In genomic region chr7:111771251-111771801, GRCm38 (mm10) we compare ENCODE assay signal across 20 mouse cellular contexts. TPM values are rescaled to one million over a fixed set of nuclear protein-coding genes. Genes with fewer than 3 reads are reported as not detected.
DNase-seq lines count a peak whose midpoint lies in the region; ATAC-seq and TF ChIP-seq lines count a peak whose summit lies in the region.
"Had no signal": no experiment of that assay in that cellular context is flagged by ENCODE, and none has a peak within 500 bp of the region (broad histone marks: within the 10 kb centered on the region; RNA-seq: fewer than 3 reads in every experiment).

No protein-coding gene starts in this region.

- no peak overlapping the region for H3K9ac ChIP-seq in embryonic facial prominence, embryonic 14.5 days (ENCODE audit: low read depth, low read length)
- H3K9ac ChIP-seq: forebrain, embryonic 12.5 days; limb, embryonic 12.5 days; liver, embryonic 14.5 days; midbrain, embryonic 15.5 days; neural tube, embryonic 15.5 days had no signal

- ATAC-seq in Patski = peak; percentile 92
- ATAC-seq in embryonic facial prominence, embryonic 14.5 days (ENCODE audit: low read depth) = peak; percentile 88
- ATAC-seq: midbrain, embryonic 15.5 days had no signal

- H3K27me3 ChIP-seq in Patski = no peaks in the 10 kb centered on the region
- no peaks in the 10 kb centered on the region for H3K27me3 ChIP-seq in embryonic facial prominence, embryonic 14.5 days (replicated peaks; ENCODE audit: control insufficient read depth, insufficient read depth, low read length)
- H3K27me3 ChIP-seq: forebrain, embryonic 12.5 days; midbrain, embryonic 15.5 days; neural tube, embryonic 15.5 days had no signal

- POLR2A ChIA-PET in Patski (lab: Charles Lee) = interaction anchor here (0.6 kb wide), 1 partner anchor 549 kb away, joined by 3 read pairs; no protein-coding TSS in a partner anchor

- 76% methylated on average over 8 of the region's 8 CpGs for WGBS in embryonic facial prominence, embryonic 14.5 days

- H3K4me3 ChIP-seq in embryonic facial prominence, embryonic 14.5 days (ENCODE audit: low read depth, low read length) = no peak overlapping the region
- H3K4me3 ChIP-seq: forebrain, embryonic 12.5 days; hindbrain, embryonic 10.5 days; limb, embryonic 12.5 days; megakaryocyte, embryonic 14.5 days; midbrain, embryonic 15.5 days; neural tube, embryonic 15.5 days had no signal

- no peak overlapping the region for H3K4me2 ChIP-seq in embryonic facial prominence, embryonic 14.5 days (ENCODE audit: low read depth, low read length)
- H3K4me2 ChIP-seq: forebrain, embryonic 12.5 days; limb, embryonic 12.5 days; midbrain, embryonic 15.5 days; neural tube, embryonic 15.5 days had no signal

- H3K4me1 ChIP-seq in embryonic facial prominence, embryonic 14.5 days (ENCODE audit: control insufficient read depth, insufficient read depth, low read length) = 0 out of 2 replicates have a peak, but pooled peaks cover 3% of the 10 kb centered on the region
- H3K4me1 ChIP-seq: forebrain, embryonic 12.5 days; megakaryocyte, embryonic 14.5 days; midbrain, embryonic 15.5 days had no signal

- in situ Hi-C loops in Patski (cut with MboI; ENCODE audit: low pct_unique_long_range_greater_than_20kb) = no loop called here

- peak; percentile 77 for DNase-seq in Patski (ENCODE audit: low read depth, low spot score)
- peak; percentile 68 for DNase-seq in embryonic facial prominence, embryonic 14.5 days (ENCODE audit: low spot score)
- peak; percentile 79 to 88 for DNase-seq in kidney, adult 8-10 months
- DNase-seq in kidney, postnatal 14 days = peak; percentile 80
- DNase-seq in heart, postnatal 36 days = no peak
- no peak for DNase-seq in cerebellum, adult 11-12 months
- no peak for DNase-seq in right cerebral cortex, postnatal 25 days
- DNase-seq: adrenal gland, adult 8-10 months; cerebellum, adult 9-11 months; gastrocnemius, postnatal 14 days; lung, postnatal 14 days; right cerebral cortex, postnatal 14 days; thymus, postnatal 25 days had no signal

- no peak for TF ChIP-seq CTCF in Patski (IDR thresholded peaks at IDR 0.05)

- H3K36me3 ChIP-seq in embryonic facial prominence, embryonic 14.5 days (ENCODE audit: control insufficient read depth, insufficient read depth, low read length) = no peaks in the 10 kb centered on the region
- H3K36me3 ChIP-seq: forebrain, embryonic 12.5 days; hindbrain, embryonic 10.5 days; limb, embryonic 12.5 days; midbrain, embryonic 15.5 days; neural tube, embryonic 15.5 days had no signal

- intact Hi-C loops in heart, postnatal 36 days (cut with DNase I) = loop anchor here (2.0 kb wide), 1 partner anchor 17 kb away; no protein-coding TSS in a partner anchor

- no peaks in the 10 kb centered on the region for H3K9me3 ChIP-seq in embryonic facial prominence, embryonic 14.5 days (ENCODE audit: control insufficient read depth, low read length)
- H3K9me3 ChIP-seq: forebrain, embryonic 12.5 days; hindbrain, embryonic 10.5 days; limb, embryonic 12.5 days; midbrain, embryonic 15.5 days; neural tube, embryonic 15.5 days had no signal

- no peak overlapping the region for H3K27ac ChIP-seq in embryonic facial prominence, embryonic 14.5 days (replicated peaks; ENCODE audit: low read depth, low read length)
- H3K27ac ChIP-seq: forebrain, embryonic 12.5 days; hindbrain, embryonic 10.5 days; limb, embryonic 12.5 days; liver, embryonic 14.5 days; midbrain, embryonic 15.5 days; neural tube, embryonic 15.5 days had no signal

- CTCF ChIA-PET in Patski (lab: Charles Lee) = interaction anchor here (1.0 kb wide), 1 partner anchor 19 kb away, joined by 3 read pairs; no protein-coding TSS in a partner anchor

RNA-seq across cellular contexts. Expression of gene Galnt18, which starts 8.5 kb away (rescaled TPM):
- polyA plus RNA-seq in Patski (2021) = 6.1 TPM
- 19.2 and 20.8 TPM in 2 replicates for polyA plus RNA-seq in embryonic facial prominence, embryonic 14.5 days (2014; fragmentation: Nextera tagmentation; extraction: Ambion mirVana)
- total RNA-seq in heart, postnatal 36 days (2021) = 10 to 100 TPM; 11.5 to 14.2 TPM

Comparison
In these comparisons a context has a peak if more than half of its experiments do, and no peak if none do; other contexts are left out.
1. DNase-seq: peak in Patski (single experiment), embryonic facial prominence, embryonic 14.5 days (single experiment), kidney, adult 8-10 months (2 of 2) and kidney, postnatal 14 days (single experiment); none in heart, postnatal 36 days (0 of 2), cerebellum, adult 11-12 months (single experiment) and right cerebral cortex, postnatal 25 days (single experiment).